Mouse (Mus musculus) heart, postnatal 36 days (tissue): ENCODE measurements around the gene Olfr958. TPM values are rescaled to one million over a fixed set of nuclear protein-coding genes. Genes with fewer than 3 reads are reported as not detected.
A peak's percentile ranks its signal among the peaks of the same experiment; 100 is the strongest.

Source experiments
- DNase-seq, 2 experiments: peaks; one replicate each; pipeline ENCODE4 v3.0.0; 2021 to 2022
- intact Hi-C: fragments of 180-260 bp; cut with DNase I; formaldehyde crosslinking; loops from one replicate; pipeline ENCODE4 v1.15.1; 2025
- total RNA-seq, 2 experiments: library from RNA; stranded (reverse); gene quantifications; 2 replicates each; pipeline ENCODE4 v1.2.3; 2021

Olfr958 gene
- not detected for total RNA-seq

DNA sequence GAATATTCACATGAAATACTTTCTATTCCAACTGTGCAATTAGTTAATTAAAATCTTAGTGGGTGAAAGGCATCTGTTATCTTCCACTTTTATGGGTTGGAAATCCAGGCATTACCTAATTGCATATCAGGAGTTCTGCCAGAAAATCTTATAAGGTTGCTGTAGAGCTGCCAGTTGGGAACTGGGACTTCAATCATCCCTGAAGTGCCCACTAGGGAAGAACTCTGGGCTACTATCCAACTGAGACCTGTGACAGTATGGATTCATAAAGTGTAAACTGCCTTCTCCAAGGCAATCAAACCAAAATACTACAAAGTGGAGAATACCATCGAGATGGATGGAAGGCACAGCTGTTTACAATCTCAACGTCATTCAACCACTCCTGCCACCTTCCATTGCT is at the start of gene Olfr958:
TSS of gene Olfr958 (minus strand) at position 109 of the 400 bp plus-strand sequence.
- no peak for DNase-seq
- intact Hi-C loops = no loop called here

DNA sequence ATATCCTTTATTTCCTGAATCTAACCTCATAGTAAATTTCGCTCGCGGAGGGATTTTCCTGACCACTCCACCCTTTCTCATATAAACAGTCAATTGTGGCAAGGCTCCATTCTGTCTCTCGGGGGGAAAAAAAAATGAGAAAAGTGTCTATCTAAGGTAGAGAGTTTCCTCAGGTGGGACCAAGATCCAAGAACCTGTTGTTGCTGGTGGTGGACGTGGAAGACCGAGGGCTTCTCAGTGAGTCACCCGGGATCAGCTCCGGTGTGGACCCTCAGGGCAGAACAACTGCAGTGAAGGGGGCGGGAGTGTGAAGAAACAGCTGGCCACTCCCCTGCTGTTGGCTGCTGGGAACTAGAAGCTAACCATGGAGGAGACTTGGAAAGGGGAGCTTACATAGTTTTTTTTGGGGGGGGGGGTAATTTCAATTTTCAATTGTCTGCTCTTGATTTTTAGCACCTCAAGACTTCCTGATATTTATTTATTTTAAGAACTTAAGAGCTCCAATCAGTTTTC is 49.5 kb upstream of the Olfr958 start:
- DNase-seq = no peak
- intact Hi-C loops = no loop called here

- intact Hi-C loops = no loop called here
- DNase-seq = no peak
Measured at GRCm38 (mm10) chr9:39602536-39603332, 48.9 kb upstream of the Olfr958 start.

- no peak for DNase-seq
- intact Hi-C loops = no loop called here
Measured at GRCm38 (mm10) chr9:39577050-39577449, 23.2 kb upstream of the Olfr958 start.

- no peak for DNase-seq
Measured at GRCm38 (mm10) chr9:39575469-39575868, 21.6 kb upstream of the Olfr958 start, which contains the start of gene Olfr959. TSS of gene Olfr959 (minus strand) at chr9:39575569.

DNA sequence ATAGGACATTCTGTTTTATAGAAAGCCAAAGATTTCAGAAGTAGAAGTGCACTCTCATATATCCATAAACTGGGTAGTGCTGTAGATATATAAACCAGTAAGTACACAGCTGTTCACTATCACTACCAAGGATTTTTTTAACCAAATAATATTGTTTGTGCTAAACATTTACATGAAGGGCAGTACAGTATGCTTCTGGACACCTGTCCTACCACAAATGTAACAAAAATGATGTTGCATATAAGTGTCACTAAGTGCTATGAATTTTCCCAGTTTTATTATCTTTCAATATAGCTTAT is 4.4 kb upstream of the Olfr958 start:
- no peak for DNase-seq
- intact Hi-C loops = no loop called here

More at GRCm38 (mm10) chr9:39575469-39575868, 21.6 kb upstream of the Olfr958 start, which contains the start of gene Olfr959:
- intact Hi-C loops = no loop called here

DNA sequence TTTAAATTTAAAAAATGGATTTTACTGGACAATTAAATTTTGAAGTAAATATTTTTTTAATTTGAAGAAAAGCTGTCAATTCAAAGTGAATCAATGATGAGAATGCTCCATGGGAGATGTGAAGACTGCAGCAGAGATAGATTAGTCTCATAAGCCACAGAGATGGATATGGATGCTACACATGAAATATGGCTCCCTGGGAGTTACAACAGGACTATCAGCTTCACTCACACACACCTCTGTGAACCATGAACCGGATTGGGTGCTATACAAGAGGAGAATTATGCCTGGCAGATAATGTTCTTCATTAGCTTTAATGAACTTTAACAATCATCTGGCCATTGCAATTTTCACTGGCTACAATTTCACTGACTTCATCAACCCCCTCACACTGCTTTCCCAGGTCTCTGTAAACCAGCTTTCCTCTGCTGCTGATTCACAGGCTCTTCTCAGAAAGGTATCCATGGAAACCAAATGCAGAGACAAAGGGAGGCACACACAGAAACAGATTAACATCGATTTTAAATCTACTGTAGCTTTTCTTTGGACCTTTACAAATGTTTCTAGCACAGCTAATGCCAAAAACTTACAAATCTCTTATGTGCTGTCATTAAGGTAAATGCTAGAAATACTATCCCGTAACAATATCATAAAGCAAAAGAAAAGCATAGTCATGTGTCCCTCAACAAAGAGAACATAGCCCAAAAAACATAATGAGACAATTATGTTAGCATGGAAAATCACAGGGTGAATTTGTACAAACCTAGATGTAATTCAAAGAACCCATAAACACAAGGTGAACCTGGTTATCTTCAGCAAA is 3.9 kb upstream of the Olfr958 start:
- intact Hi-C loops = no loop called here

DNA sequence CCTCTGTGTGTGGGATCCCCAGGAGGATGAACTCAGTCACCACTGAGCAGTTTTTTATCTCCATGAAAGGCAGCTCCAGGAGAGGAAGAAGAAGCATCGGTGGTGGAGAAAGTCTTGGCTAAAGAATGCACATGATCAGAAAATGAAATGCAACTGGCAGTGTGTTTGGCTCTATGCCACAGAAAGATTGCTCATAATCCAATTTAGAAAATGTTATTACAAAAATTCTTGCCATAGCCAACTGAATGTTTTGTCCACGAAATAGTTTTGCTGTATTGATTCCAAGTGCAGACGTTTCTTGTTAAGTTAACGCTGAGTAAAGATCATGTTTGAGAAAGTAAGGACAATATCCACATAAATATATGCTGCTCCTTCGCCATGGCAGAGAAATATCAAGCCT is 3.0 kb downstream of the Olfr958 start:
- no peak for DNase-seq
- intact Hi-C loops = no loop called here

More for the DNA sequence above, 3.9 kb upstream of the Olfr958 start:
- no peak for DNase-seq

GRCm38 (mm10) chr9:39523616-39524285 is 30.1 kb downstream of the Olfr958 start:
- intact Hi-C loops = no loop called here
- DNase-seq = no peak

- intact Hi-C loops = no loop called here
Measured at GRCm38 (mm10) chr9:39518595-39518994, 35.3 kb downstream of the Olfr958 start.

GRCm38 (mm10) chr9:39515531-39515930 is 38.3 kb downstream of the Olfr958 start, which contains the start of gene Olfr957:
TSS of gene Olfr957 (minus strand) at chr9:39515809.
- DNase-seq = no peak
- intact Hi-C loops = no loop called here

More at GRCm38 (mm10) chr9:39518595-39518994, 35.3 kb downstream of the Olfr958 start:
- no peak for DNase-seq

DNA sequence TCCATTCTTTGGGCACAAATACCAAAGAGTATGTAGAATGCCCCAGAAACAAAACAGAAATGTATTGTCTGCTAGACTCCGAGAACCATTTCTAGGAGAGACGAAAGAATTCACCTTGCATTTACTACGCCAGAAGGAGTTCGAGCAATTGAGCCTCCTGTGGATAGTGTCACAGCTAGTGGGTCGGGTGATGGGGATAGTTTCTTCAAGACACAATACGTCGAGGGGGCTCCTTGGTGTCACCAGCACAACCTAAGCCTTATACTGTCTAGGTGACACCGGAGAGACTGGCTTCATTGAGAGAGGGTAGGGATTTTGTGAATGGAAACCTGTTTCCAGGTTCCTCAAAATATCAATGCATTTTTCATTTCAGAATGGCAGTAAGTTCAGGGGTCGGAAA is 44.4 kb downstream of the Olfr958 start:
- intact Hi-C loops = loop anchor here (1.0 to 10.0 kb wide), 2 partner anchors 103 to 715 kb away; no protein-coding TSS in a partner anchor

DNA sequence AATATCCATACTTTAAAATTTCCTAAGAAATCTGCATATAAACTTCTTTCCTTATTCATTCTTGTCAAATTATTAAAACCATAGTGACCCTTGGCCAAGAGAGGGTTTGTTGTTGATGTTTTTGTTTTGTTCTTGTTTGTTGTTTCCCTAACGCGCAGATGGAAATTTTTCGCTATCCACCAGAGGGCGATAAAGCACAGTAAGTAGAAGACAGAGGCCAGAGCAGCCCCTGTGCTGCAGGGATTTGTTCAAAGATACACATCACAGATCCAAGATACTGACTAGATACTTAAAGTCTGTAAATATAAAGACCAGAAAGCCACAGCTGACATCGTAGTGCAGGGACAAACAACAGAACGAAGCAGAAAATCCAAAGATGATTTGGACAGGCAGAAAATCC is 44.9 kb downstream of the Olfr958 start:
- intact Hi-C loops = loop anchor here (1.0 to 10.0 kb wide), 2 partner anchors 103 to 716 kb away; no protein-coding TSS in a partner anchor
- peak; percentile 12 to 24 for DNase-seq

More for the DNA sequence above, 44.4 kb downstream of the Olfr958 start:
- no peak for DNase-seq

Other genes with a start within 250 kb of the Olfr958 start
- gene Olfr948, start 228.0 kb downstream of the Olfr958 start, total RNA-seq = not detected
- gene Olfr951, start 166.6 kb downstream of the Olfr958 start, total RNA-seq = not detected
- not detected for gene Olfr952, start 126.9 kb downstream of the Olfr958 start, total RNA-seq
- not detected for gene Olfr954, start 97.4 kb downstream of the Olfr958 start, total RNA-seq
- gene Olfr955, start 82.1 kb downstream of the Olfr958 start, total RNA-seq = not detected
- gene Olfr44, start 60.1 kb downstream of the Olfr958 start, total RNA-seq = not detected
- not detected for gene Olfr957, start 38.2 kb downstream of the Olfr958 start, total RNA-seq
- gene Olfr959, start 21.5 kb upstream of the Olfr958 start, total RNA-seq = not detected
- gene AW551984, start 50.3 kb upstream of the Olfr958 start, total RNA-seq = under 1 TPM; 0.14 to 0.64 TPM
- not detected for gene Olfr148, start 56.6 kb upstream of the Olfr958 start, total RNA-seq
- gene Olfr960, start 67.3 kb upstream of the Olfr958 start, total RNA-seq = not detected
- gene Olfr961, start 91.0 kb upstream of the Olfr958 start, total RNA-seq = not detected
- gene Olfr963, start 113.2 kb upstream of the Olfr958 start, total RNA-seq = not detected
- not detected for gene Olfr149, start 153.1 kb upstream of the Olfr958 start, total RNA-seq
- not detected for gene Olfr965, start 157.3 kb upstream of the Olfr958 start, total RNA-seq
- not detected for gene Olfr150, start 176.9 kb upstream of the Olfr958 start, total RNA-seq
- gene Olfr967, start 192.2 kb upstream of the Olfr958 start, total RNA-seq = not detected
- gene Olfr968, start 229.2 kb upstream of the Olfr958 start, total RNA-seq = not detected
- not detected for gene Olfr969, start 236.9 kb upstream of the Olfr958 start, total RNA-seq